Mouse (Mus musculus) embryonic facial prominence, embryonic 11.5 days (tissue): ENCODE measurements around the gene Vps25. TPM values are rescaled to one million over a fixed set of nuclear protein-coding genes. Genes with fewer than 3 reads are reported as not detected.

Experiments used
- ATAC-seq: fragments of 200-750 bp; cut with Nextera tagmentation; replicated peaks from 2 replicates; pipeline ENCODE4 v1.8.0; 2017; ENCODE audit warnings: low read depth; ENCODE audit not compliant: insufficient number of reproducible peaks, low FRiP score, low TSS enrichment
- DNase-seq: peaks from one replicate; pipeline ENCODE4 v3.0.0-alpha.2; 2015; ENCODE audit warnings: low spot score
- H3K27ac ChIP-seq: fragments of 300-500 bp; sonication (generic); replicated peaks from 2 replicates; pipeline ENCODE4 v1.5.1; 2014; ENCODE audit warnings: mild to moderate bottlenecking, low read depth, low read length, control low read depth
- H3K27me3 ChIP-seq: fragments of 300-500 bp; sonication (generic); 2 replicates; pipeline ENCODE4 v1.6.1; 2014; ENCODE audit warnings: mild to moderate bottlenecking, low read length, moderate library complexity, mixed read lengths; ENCODE audit not compliant: control insufficient read depth, insufficient read depth
- H3K36me3 ChIP-seq: fragments of 300-500 bp; sonication (generic); replicated peaks from 2 replicates; pipeline ENCODE4 v1.6.1; 2014; ENCODE audit warnings: low read depth, mild to moderate bottlenecking, low read length, moderate library complexity, mixed read lengths; ENCODE audit not compliant: control insufficient read depth, insufficient read depth
- H3K4me1 ChIP-seq: fragments of 300-500 bp; sonication (generic); 2 replicates; pipeline ENCODE4 v1.6.1; 2014; ENCODE audit warnings: low read length, mixed read lengths; ENCODE audit not compliant: control insufficient read depth, insufficient read depth
- H3K4me2 ChIP-seq: fragments of 300-500 bp; sonication (generic); 2 replicates; pipeline ENCODE4 v1.6.1; 2014; ENCODE audit warnings: low read depth, mild to moderate bottlenecking, control low read depth, low read length, moderate library complexity
- H3K4me3 ChIP-seq: fragments of 300-500 bp; sonication (generic); 2 replicates; pipeline ENCODE4 v1.5.1; 2014; ENCODE audit warnings: low read depth, low read length, control low read depth
- H3K9ac ChIP-seq: fragments of 300-500 bp; sonication (generic); replicated peaks from 2 replicates; pipeline ENCODE4 v1.6.1; 2014; ENCODE audit warnings: mild to moderate bottlenecking, control low read depth, low read length
- H3K9me3 ChIP-seq: fragments of 300-500 bp; sonication (generic); replicated peaks from 2 replicates; pipeline ENCODE4 v1.6.1; 2016; ENCODE audit warnings: mild to moderate bottlenecking, low read length, inconsistent platforms, mixed read lengths; ENCODE audit not compliant: control insufficient read depth
- WGBS: fragments of 180-500 bp; shearing (Covaris S2); extraction: QIAGEN DNeasy Blood & Tissue Kit; methylation state at CpG from one replicate; pipeline ENCODE4 v1.1.7; 2014; 5-methylcytosine and 5-hydroxymethylcytosine counted together
- polyA plus RNA-seq: library from polyadenylated mRNA; unstranded; fragments of >200 nt; fragmentation: Nextera tagmentation; extraction: Ambion mirVana; gene quantifications from 2 replicates; pipeline ENCODE4 v1.2.1, GENCODE M21; 2014

The Vps25 gene
- polyA plus RNA-seq, 1 experiment from 2014 or later, result 114 TPM

DNA sequence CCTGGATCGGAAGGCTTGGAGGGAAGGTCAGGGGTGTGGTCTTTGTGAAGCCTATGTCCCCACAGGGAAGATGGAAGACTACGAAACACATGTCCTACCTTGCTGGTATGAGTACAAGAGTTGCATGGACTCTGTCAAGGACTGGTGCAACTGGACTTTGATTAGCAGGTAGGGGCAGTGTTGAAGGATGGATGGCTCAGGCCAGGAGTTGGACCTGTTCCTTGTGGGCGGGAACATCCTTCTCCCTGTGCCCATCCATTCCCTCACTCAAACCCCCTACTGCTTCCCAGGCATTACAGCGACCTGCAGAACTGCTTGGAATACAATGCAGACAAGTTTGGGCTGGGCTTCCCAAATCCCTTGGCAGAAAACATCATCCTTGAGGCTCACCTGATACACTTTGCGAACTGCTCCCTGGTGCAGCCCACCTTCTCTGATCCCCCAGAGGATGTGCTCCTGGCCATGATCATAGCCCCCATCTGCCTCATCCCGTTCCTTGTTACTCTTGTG is 5.9 kb upstream of the Vps25 start:
- Histone ChIP-seq H3K9me3 (no peaks in the 10 kb centered on the region), H3K36me3 (no peaks in the 10 kb centered on the region), H3K27me3 (peaks cover 7% of the 10 kb centered on the region; the same call in 1 of the 2 replicates), H3K4me2 (no peak overlapping the region), H3K9ac (no peak overlapping the region), H3K4me3 (no peak overlapping the region), H3K4me1 (peaks cover 3% of the 10 kb centered on the region; the same call in 1 of the 2 replicates), H3K27ac (no peak overlapping the region)
- WGBS, result 84% methylated on average over 6 of the region's 6 CpGs
- no peak for DNase-seq
- ATAC-seq, result no peak

DNA sequence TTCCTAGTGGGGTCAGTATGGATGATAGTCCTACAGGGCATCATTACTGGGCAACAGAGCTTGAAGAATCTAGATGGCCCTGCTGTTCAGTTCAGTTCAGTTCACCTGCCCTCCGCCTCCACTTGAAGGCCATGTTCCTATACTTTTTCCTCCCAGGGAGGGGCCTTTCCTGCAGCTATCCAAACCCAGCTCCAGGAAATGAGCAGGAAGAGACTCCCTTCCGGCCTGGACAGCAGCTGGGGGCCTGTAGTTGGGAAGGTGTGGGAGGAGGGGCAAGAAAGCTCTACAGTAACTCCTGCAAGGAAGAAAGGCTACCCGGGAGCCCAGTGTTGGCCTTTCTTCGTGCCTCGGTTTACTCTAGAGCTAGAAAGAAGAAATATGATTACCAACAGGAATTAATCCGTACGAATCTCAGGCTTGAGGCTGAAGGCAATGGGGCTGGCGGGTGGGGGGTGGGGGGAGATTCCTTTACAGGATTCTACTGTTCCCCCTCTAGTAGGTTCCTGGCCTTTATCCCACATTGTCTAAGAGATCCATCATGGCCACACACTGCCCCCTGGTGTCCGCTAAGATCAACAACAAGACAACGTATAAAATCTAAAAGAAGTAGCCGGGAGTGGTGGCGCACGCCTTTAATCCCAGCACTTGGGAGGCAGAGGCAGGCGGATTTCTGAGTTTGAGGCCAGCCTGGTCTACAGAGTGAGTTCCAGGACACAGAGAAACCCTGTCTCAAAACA is 5.1 kb upstream of the Vps25 start:
- H3K9ac ChIP-seq, result no peak overlapping the region
- peak; percentile 77 for DNase-seq
- H3K27me3 ChIP-seq, result peaks cover 7% of the 10 kb centered on the region; the same call in 1 of the 2 replicates
- WGBS, result 30% methylated on average over 14 of the region's 14 CpGs
- H3K9me3 ChIP-seq, result no peaks in the 10 kb centered on the region
- H3K36me3 ChIP-seq, result no peaks in the 10 kb centered on the region
- ATAC-seq, result no peak
- H3K4me3 ChIP-seq, result no peak overlapping the region
- peaks cover 3% of the 10 kb centered on the region; the same call in 1 of the 2 replicates for H3K4me1 ChIP-seq
- no peak overlapping the region for H3K4me2 ChIP-seq
- H3K27ac ChIP-seq, result no peak overlapping the region

- no peaks in the 10 kb centered on the region for H3K9me3 ChIP-seq
- WGBS, result 69% methylated on average over 2 of the region's 2 CpGs
- DNase-seq (no peak), ATAC-seq (no peak)
- no peak overlapping the region for H3K4me3 ChIP-seq
- H3K9ac ChIP-seq, result no peak overlapping the region
- H3K4me2 ChIP-seq, result no peak overlapping the region
- no peak overlapping the region for H3K27ac ChIP-seq
- peaks cover 7% of the 10 kb centered on the region; the same call in 1 of the 2 replicates for H3K27me3 ChIP-seq
- H3K4me1 ChIP-seq, result no peaks in the 10 kb centered on the region; the same call in 1 of the 2 replicates
- no peaks in the 10 kb centered on the region for H3K36me3 ChIP-seq
Measured at GRCm38 (mm10) chr11:101251031-101251430, 2.5 kb upstream of the Vps25 start.

DNA sequence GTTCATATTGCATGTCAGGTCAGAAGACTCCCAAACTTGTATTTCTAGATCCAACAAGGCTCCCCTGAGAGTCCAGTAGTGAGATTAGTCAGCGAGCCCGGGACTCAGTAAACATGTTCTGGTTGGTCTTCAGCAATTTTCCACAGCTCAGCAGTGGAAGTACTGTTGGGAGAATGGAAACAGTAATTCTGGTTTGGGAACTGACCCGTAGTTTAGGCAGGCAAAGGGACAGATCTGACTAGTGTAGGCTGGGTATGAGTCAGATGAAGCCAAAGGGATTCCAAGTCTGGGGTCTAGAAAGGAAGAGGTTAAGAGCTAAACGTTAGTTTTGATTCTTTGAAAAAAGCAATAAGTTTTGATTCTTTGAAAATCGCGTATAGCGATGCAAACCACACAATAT is 566 bp upstream of the Vps25 start:
- peak overlapping the region; percentile 86 for H3K4me2 ChIP-seq
- DNase-seq (no peak), ATAC-seq (no peak)
- H3K27ac ChIP-seq, result peak overlapping the region; percentile 86
- H3K36me3 ChIP-seq, result no peaks in the 10 kb centered on the region
- no peaks in the 10 kb centered on the region for H3K9me3 ChIP-seq
- H3K9ac ChIP-seq, result peak overlapping the region; percentile 95
- peak overlapping the region; percentile 86 for H3K4me3 ChIP-seq
- no peaks in the 10 kb centered on the region; the same call in 1 of the 2 replicates for H3K27me3 ChIP-seq
- 16% methylated on average over 7 of the region's 7 CpGs for WGBS
- H3K4me1 ChIP-seq, result no peaks in the 10 kb centered on the region

- no peaks in the 10 kb centered on the region for H3K27me3 ChIP-seq
- H3K4me1 ChIP-seq, result peaks cover 8% of the 10 kb centered on the region; the same call in 1 of the 2 replicates
- 90% methylated on average over 13 of the region's 13 CpGs for WGBS
- H3K27ac ChIP-seq, result no peak overlapping the region
- no peak overlapping the region for H3K4me2 ChIP-seq
- H3K9ac ChIP-seq, result no peak overlapping the region
- no peak overlapping the region for H3K4me3 ChIP-seq
- H3K9me3 ChIP-seq, result no peaks in the 10 kb centered on the region
- no peak for DNase-seq
- no peak for ATAC-seq
- no peaks in the 10 kb centered on the region for H3K36me3 ChIP-seq
Measured at GRCm38 (mm10) chr11:101255826-101256775, 2.6 kb downstream of the Vps25 start.

- Histone ChIP-seq H3K9ac (peak overlapping the region; percentile 13; the same call in 1 of the 2 replicates), H3K4me1 (peaks cover 17% of the 10 kb centered on the region)
Measured at GRCm38 (mm10) chr11:101259261-101259712, 5.8 kb downstream of the Vps25 start.

DNA sequence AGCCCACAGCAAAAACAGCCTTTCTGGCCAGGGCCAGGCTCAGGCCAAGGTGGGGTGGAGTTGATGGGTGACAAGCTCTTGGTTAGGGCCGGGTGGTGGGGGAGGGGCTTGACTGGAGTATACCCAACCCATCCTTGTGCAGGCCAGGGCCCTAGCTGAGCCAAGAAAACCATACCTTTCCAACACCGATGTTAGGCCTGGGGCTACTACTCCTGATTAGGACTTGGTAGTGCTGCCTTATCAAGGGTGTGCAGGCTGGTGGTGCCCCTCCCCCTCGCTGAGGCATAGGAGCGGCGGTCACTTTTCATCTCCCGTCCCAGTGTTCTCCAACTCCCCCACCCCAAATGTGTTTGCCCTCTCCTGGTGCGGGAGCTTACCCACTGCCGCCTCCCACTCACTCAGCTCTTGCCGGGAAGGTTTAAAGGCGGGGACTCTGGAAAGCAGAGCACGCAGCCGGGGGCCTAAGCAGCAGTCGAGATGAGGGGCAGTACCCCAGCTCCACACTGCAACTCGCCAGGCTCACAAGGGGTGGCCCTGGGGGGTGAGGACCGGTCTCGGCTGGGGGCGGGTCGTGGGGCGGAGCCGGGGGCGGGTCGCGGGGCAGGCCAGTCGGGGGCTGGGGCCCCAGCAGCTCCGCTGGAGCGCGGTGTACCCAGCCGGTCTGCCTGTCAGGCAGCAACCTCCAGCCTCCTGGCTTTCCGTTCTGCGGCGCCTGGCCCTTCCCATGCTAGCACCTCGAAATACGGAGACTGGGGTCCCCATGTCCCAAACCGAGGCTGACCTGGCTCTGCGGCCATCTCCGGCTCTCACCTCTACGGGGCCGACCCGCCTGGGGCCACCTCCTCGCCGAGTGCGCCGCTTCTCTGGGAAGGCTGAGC is 6.7 kb downstream of the Vps25 start, which contains the start of gene Wnk4:
TSS of gene Wnk4 (plus strand) at position 620 of the 878 bp plus-strand sequence.
- peak within 1 kb of the TSS; percentile 70 for H3K9ac ChIP-seq
- DNase-seq (peak; percentile 76), ATAC-seq (peak; percentile 84)
- under 1% methylated on average over 43 of the region's 43 CpGs for WGBS
- H3K36me3 ChIP-seq, result no peaks in the 10 kb centered on the region
- H3K4me3 ChIP-seq, result peak within 1 kb of the TSS; percentile 46
- H3K9me3 ChIP-seq, result no peaks in the 10 kb centered on the region
- peaks cover 22% of the 10 kb centered on the region for H3K4me1 ChIP-seq
- H3K4me2 ChIP-seq, result peak within 1 kb of the TSS; percentile 96
- peaks cover 30% of the 10 kb centered on the region for H3K27me3 ChIP-seq
- H3K27ac ChIP-seq, result peak within 1 kb of the TSS; percentile 29

More at GRCm38 (mm10) chr11:101259261-101259712, 5.8 kb downstream of the Vps25 start:
- DNase-seq (no peak), ATAC-seq (no peak)
- Histone ChIP-seq H3K36me3 (no peaks in the 10 kb centered on the region), H3K4me2 (peak overlapping the region; percentile 30), H3K4me3 (no peak overlapping the region), H3K9me3 (no peaks in the 10 kb centered on the region), H3K27ac (no peak overlapping the region; the same call in 1 of the 2 replicates), H3K27me3 (peaks cover 23% of the 10 kb centered on the region)
- 51% methylated on average over 6 of the region's 6 CpGs for WGBS
